Mouse (Mus musculus) mesoderm, embryonic 11.5 days (tissue): ENCODE measurements around the gene Scn9a.

Experiments used
- DNase-seq: peaks from one replicate; pipeline ENCODE4 v3.0.0-alpha.2; 2012; ENCODE audit warnings: low read depth, low spot score

Scn9a gene

GRCm38 (mm10) chr2:66463916-66464315, 170.8 kb downstream of the Scn9a start:
- no peak for DNase-seq

- DNase-seq, result no peak
These were observed 172.3 kb downstream of the Scn9a start for GRCm38 (mm10) chr2:66462458-66462857.

- peak; percentile 21 for DNase-seq
These were observed 194.1 kb downstream of the Scn9a start, which contains the start of gene Scn1a for GRCm38 (mm10) chr2:66440711-66441110. TSS of gene Scn1a (minus strand) at chr2:66440840.

GRCm38 (mm10) chr2:66439764-66440471, 194.8 kb downstream of the Scn9a start:
- DNase-seq, result peak; percentile 81

GRCm38 (mm10) chr2:66436286-66436685, 198.5 kb downstream of the Scn9a start:
- DNase-seq, result peak; percentile 12
